Mouse (Mus musculus): ENCODE results near the gene Mavs. TPM values are rescaled to one million over a fixed set of nuclear protein-coding genes. Genes with fewer than 3 reads are reported as not detected.

The Mavs gene
- total and polyA plus RNA-seq, 3 experiments = 5.6 to 21.2 (median 12.2) TPM

DNA sequence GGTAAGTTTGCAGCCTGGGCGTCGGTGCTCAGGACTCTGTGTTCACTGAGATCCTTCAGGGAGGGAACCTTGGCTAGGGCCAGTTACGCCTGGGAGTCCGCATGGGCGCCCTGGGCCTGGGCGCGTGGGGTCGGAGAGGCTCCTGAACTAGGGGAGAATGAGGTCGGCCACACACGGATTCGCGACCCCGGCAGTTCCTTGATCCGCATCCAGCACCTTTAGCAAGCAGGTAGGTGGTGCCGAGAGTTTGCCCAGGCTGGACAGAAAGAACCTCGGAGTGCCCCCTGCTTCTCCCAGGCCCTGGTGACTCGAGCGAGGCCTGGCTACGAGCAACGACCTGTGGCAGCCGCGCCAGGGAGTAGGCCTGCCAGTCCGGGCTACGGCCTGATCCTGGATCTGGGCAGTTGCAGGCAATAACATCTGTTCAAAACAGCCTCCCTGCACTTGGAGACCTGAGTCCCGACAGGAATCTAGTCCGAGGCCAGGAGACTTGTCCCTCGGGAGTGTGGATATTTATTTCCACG, 326 bp downstream of the Mavs start:
- no peak for ATAC-seq (ENCODE audit: extremely low read depth, insufficient number of reproducible peaks, low FRiP score, poor library complexity, severe bottlenecking)
- H3K9me3 ChIP-seq (replicated peaks) = no peaks in the 10 kb centered on the region
- peaks cover 2% of the 10 kb centered on the region; the same call in 1 of the 2 replicates for H3K27me3 ChIP-seq (ENCODE audit: insufficient read depth, low read length)
- peaks cover 46% of the 10 kb centered on the region for H3K4me1 ChIP-seq (ENCODE audit: insufficient read depth, low read depth, low read length)
- peak; percentile 21 for DNase-seq (ENCODE audit: low spot score)
- peak overlapping the region; percentile 78 for H3K4me3 ChIP-seq (ENCODE audit: low read depth, low read length)
- H3K36me3 ChIP-seq (replicated peaks) = peaks cover 36% of the 10 kb centered on the region
- TF ChIP-seq CTCF (IDR thresholded peaks at IDR 0.05; ENCODE audit: low read depth, low read length) (no peak), POLR2AphosphoS5 (IDR thresholded peaks at IDR 0.05; ENCODE audit: insufficient replicate concordance, low read depth, low read length) (no peak), GATA1 (IDR thresholded peaks at IDR 0.05; ENCODE audit: borderline replicate concordance, low read length) (no peak)

DNA sequence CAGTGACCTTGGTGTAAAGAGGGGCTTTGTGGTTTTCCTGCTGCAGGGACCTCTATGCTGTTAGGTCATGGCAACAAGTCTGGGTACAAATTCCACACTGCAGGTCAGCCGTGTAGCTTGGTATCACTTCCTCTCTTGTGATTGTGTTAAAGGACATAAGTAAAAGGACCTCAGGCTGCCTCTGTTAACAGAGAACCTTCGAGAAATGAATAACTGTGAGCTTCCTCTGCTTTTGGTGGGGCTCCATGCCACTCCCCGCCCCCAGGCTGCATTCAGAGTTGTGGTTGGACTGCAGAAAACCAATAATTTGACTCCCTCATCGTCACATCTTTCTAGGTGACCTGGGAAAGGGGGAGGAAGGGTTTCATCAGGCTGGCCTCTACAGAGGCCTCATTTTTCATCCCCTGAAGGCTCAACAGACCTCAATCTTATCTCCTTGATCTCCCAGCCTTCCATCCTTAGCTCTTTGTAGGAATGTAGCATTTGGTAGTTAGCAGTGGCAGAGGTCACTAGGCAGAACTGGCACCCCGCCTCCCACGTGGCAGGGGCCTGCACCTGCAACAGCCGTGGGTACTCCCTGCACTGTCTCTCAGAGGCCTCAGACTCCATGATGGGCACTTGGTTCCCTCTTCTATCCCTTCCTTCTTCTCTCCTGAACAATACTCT, 1.2 kb downstream of the Mavs start:
- no peak for ATAC-seq (ENCODE audit: extremely low read depth, insufficient number of reproducible peaks, low FRiP score, poor library complexity, severe bottlenecking)
- H3K4me1 ChIP-seq (ENCODE audit: insufficient read depth, low read depth, low read length) = peaks cover 53% of the 10 kb centered on the region

DNA sequence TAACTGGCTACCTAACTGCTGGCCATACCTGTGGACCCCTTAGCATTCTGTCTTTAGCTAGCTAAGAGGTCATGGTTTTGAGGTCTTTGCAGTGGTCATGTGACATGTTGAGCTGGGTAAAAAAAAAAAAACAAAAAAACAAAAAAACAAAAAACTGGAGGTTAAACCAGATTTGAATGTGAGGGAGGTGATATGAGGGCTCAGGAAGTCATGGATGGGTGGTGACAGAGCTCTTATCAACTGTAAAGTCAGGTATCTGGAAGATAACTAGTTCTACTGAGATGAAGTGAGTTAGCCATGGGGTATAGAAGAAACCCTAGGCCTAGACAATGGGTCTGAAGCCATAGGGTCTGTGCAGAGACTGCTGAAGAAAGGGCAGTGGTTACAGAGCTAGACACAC, 8.3 kb downstream of the Mavs start:
- ATAC-seq (ENCODE audit: extremely low read depth, insufficient number of reproducible peaks, low FRiP score, poor library complexity, severe bottlenecking) = no peak
- Histone ChIP-seq H3K4me3 (ENCODE audit: low read depth, low read length) (no peak overlapping the region), H3K4me1 (ENCODE audit: insufficient read depth, low read depth, low read length) (peaks cover 13% of the 10 kb centered on the region), H3K36me3 (replicated peaks) (peaks cover 90% of the 10 kb centered on the region), H3K9me3 (replicated peaks) (no peaks in the 10 kb centered on the region), H3K27me3 (ENCODE audit: insufficient read depth, low read length) (no peaks in the 10 kb centered on the region)
- no peak for DNase-seq (ENCODE audit: low spot score)
- TF ChIP-seq GATA2 (IDR thresholded peaks at IDR 0.05; ENCODE audit: borderline replicate concordance, low read depth, low read length) (no peak), TAL1 (conservative IDR thresholded peaks at IDR 0.05; ENCODE audit: low read depth, low read length) (no peak), GATA1 (IDR thresholded peaks at IDR 0.05; ENCODE audit: borderline replicate concordance, low read length) (no peak), CTCF (IDR thresholded peaks at IDR 0.05; ENCODE audit: low read depth, low read length) (no peak), POLR2AphosphoS5 (IDR thresholded peaks at IDR 0.05; ENCODE audit: insufficient replicate concordance, low read depth, low read length) (no peak)

More for the DNA sequence above, 1.2 kb downstream of the Mavs start:
- Histone ChIP-seq H3K27me3 (ENCODE audit: insufficient read depth, low read length) (no peaks in the 10 kb centered on the region), H3K36me3 (replicated peaks) (peaks cover 44% of the 10 kb centered on the region), H3K4me3 (ENCODE audit: low read depth, low read length) (peak overlapping the region; percentile 78; the same call in 1 of the 2 replicates), H3K9me3 (replicated peaks) (no peaks in the 10 kb centered on the region)
- peak; percentile 19 for DNase-seq (ENCODE audit: low spot score)
- TF ChIP-seq GATA2 (IDR thresholded peaks at IDR 0.05; ENCODE audit: borderline replicate concordance, low read depth, low read length) (peak; percentile 49; the same call in 1 of the 2 replicates), TAL1 (conservative IDR thresholded peaks at IDR 0.05; ENCODE audit: low read depth, low read length) (no peak), GATA1 (IDR thresholded peaks at IDR 0.05; ENCODE audit: borderline replicate concordance, low read length) (no peak), CTCF (IDR thresholded peaks at IDR 0.05; ENCODE audit: low read depth, low read length) (no peak), POLR2AphosphoS5 (IDR thresholded peaks at IDR 0.05; ENCODE audit: insufficient replicate concordance, low read depth, low read length) (no peak)

DNA sequence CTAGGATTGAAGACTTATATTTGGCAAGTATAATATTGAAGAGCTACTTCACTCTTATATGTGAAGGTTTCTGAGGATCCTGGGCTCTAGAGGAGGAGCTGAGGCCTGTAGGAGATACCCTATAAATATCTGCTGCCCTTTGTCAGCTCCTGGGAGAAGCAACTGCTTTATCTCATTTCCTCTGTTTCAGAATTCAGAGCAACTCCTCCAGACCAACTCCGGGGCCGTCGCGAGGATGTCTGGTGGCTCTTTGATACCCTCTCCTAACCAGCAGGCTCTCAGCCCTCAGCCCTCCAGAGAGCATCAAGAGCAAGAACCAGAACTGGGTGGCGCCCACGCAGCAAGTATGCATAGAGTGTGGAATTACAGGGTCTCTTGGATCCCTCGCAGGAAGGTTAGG, 9.1 kb downstream of the Mavs start:
- peaks cover 13% of the 10 kb centered on the region for H3K4me1 ChIP-seq (ENCODE audit: insufficient read depth, low read depth, low read length)
- DNase-seq (ENCODE audit: low spot score) = no peak
- H3K36me3 ChIP-seq (replicated peaks) = peaks cover 90% of the 10 kb centered on the region
- TF ChIP-seq CTCF (IDR thresholded peaks at IDR 0.05; ENCODE audit: low read depth, low read length) (no peak), POLR2AphosphoS5 (IDR thresholded peaks at IDR 0.05; ENCODE audit: insufficient replicate concordance, low read depth, low read length) (no peak), GATA2 (IDR thresholded peaks at IDR 0.05; ENCODE audit: borderline replicate concordance, low read depth, low read length) (no peak), TAL1 (conservative IDR thresholded peaks at IDR 0.05; ENCODE audit: low read depth, low read length) (no peak), GATA1 (IDR thresholded peaks at IDR 0.05; ENCODE audit: borderline replicate concordance, low read length) (no peak)
- no peak overlapping the region for H3K4me3 ChIP-seq (ENCODE audit: low read depth, low read length)
- no peak for ATAC-seq (ENCODE audit: extremely low read depth, insufficient number of reproducible peaks, low FRiP score, poor library complexity, severe bottlenecking)
- no peaks in the 10 kb centered on the region for H3K9me3 ChIP-seq (replicated peaks)
- H3K27me3 ChIP-seq (ENCODE audit: insufficient read depth, low read length) = no peaks in the 10 kb centered on the region

DNA sequence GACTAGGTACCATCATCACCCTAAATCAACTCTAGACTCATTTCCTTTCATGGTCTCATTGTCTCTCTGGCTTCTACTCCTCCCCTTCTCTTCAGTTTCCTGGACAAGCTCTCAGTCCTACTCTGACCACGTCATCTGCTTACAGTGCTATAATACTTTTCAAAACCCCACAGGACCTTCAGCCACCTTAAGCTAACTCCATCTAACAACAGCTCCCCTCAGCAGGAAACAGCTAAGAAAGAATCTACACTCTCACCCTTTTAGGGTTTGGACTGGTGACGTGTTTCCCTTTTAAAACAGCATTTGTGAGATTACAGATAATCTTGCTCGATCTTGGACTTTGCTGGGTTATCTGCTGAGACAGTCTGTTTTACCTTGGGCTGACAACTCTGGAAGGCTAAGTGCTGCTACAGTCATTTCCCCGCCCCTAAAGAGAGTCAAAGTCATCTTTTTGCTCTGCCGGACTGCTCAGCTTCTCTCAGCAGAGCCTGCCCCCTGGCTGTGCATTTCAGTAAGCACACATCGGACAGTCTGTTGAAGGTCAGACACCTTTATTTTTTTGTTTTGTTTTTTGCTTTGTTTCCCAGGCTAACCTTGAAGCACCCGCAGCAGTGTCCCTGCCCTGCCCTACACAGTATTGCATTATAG, 19.9 kb downstream of the Mavs start:
- H3K9me3 ChIP-seq (replicated peaks) = no peaks in the 10 kb centered on the region
- H3K4me3 ChIP-seq (ENCODE audit: low read depth, low read length) = no peak overlapping the region; the same call in 1 of the 2 replicates
- ATAC-seq (ENCODE audit: extremely low read depth, insufficient number of reproducible peaks, low FRiP score, poor library complexity, severe bottlenecking) = peak; percentile 92
- DNase-seq (ENCODE audit: low spot score) = peak; percentile 56
- H3K4me1 ChIP-seq (ENCODE audit: insufficient read depth, low read depth, low read length) = peaks cover 31% of the 10 kb centered on the region
- TF ChIP-seq POLR2AphosphoS5 (IDR thresholded peaks at IDR 0.05; ENCODE audit: insufficient replicate concordance, low read depth, low read length) (no peak), GATA1 (IDR thresholded peaks at IDR 0.05; ENCODE audit: borderline replicate concordance, low read length) (no peak), CTCF (IDR thresholded peaks at IDR 0.05; ENCODE audit: low read depth, low read length) (peak; percentile 29; the same call in 1 of the 2 replicates), TAL1 (conservative IDR thresholded peaks at IDR 0.05; ENCODE audit: low read depth, low read length) (no peak; the same call in 1 of the 2 replicates)
- peaks cover under 1% of the 10 kb centered on the region for H3K36me3 ChIP-seq (replicated peaks)
- no peaks in the 10 kb centered on the region for H3K27me3 ChIP-seq (ENCODE audit: insufficient read depth, low read length)

DNA sequence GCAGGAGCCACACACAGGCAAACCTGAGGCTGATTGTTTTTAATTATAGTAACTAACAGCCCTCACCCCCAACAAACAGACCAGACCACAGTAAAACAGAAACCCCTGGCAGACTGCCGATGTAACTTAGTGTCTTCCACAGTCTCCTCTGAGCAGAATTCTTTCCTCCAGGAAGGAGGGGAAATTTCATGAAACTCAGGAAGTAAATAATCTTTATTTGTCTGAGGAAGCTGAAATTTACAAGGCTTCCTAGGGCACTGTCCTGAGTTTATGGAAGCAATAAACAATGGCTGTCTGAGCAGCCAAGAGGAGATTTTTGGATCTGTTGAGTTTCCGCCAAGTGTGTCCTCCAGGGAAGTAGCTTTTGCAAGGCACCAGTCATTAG, 20.5 kb downstream of the Mavs start:
- H3K4me3 ChIP-seq (ENCODE audit: low read depth, low read length) = no peak overlapping the region
- ATAC-seq (ENCODE audit: extremely low read depth, insufficient number of reproducible peaks, low FRiP score, poor library complexity, severe bottlenecking) = no peak

More for the DNA sequence above, 20.5 kb downstream of the Mavs start:
- no peaks in the 10 kb centered on the region for H3K36me3 ChIP-seq (replicated peaks)
- TF ChIP-seq POLR2AphosphoS5 (IDR thresholded peaks at IDR 0.05; ENCODE audit: insufficient replicate concordance, low read depth, low read length) = no peak
- no peak for TF ChIP-seq CTCF (IDR thresholded peaks at IDR 0.05; ENCODE audit: low read depth, low read length)
- TF ChIP-seq TAL1 (conservative IDR thresholded peaks at IDR 0.05; ENCODE audit: low read depth, low read length) = no peak
- no peak for TF ChIP-seq GATA1 (IDR thresholded peaks at IDR 0.05; ENCODE audit: borderline replicate concordance, low read length)
- no peak for TF ChIP-seq GATA2 (IDR thresholded peaks at IDR 0.05; ENCODE audit: borderline replicate concordance, low read depth, low read length)
- H3K4me1 ChIP-seq (ENCODE audit: insufficient read depth, low read depth, low read length) = peaks cover 31% of the 10 kb centered on the region
- no peak for DNase-seq (ENCODE audit: low spot score)
- H3K9me3 ChIP-seq (replicated peaks) = no peaks in the 10 kb centered on the region
- H3K27me3 ChIP-seq (ENCODE audit: insufficient read depth, low read length) = no peaks in the 10 kb centered on the region

All from G1E (cell line).